Mouse (Mus musculus) MEL-GATA-1-ER (cell line): ENCODE measurements around the gene Gm45521.
A peak's percentile ranks its signal among the peaks of the same experiment; 100 is the strongest.

ENCODE experiments used
- DNase-seq: peaks from one replicate; pipeline ENCODE4 v3.0.0-alpha.2; 2012; ENCODE audit warnings: low read depth; ENCODE audit errors: extremely low read depth

Gm45521 gene

GRCm38 (mm10) chr14:7952610-7953254, 4.4 kb upstream of the Gm45521 start:
- DNase-seq = no peak

- no peak for DNase-seq
These were observed 3.0 kb upstream of the Gm45521 start for GRCm38 (mm10) chr14:7954071-7954471.

- no peak for DNase-seq
These were observed 661 bp upstream of the Gm45521 start for GRCm38 (mm10) chr14:7956427-7956826.

GRCm38 (mm10) chr14:7960616-7961015, 3.5 kb downstream of the Gm45521 start:
- DNase-seq = no peak

- no peak for DNase-seq
These were observed 4.6 kb downstream of the Gm45521 start for GRCm38 (mm10) chr14:7961714-7962113.

- DNase-seq = no peak
These were observed 5.5 kb downstream of the Gm45521 start for GRCm38 (mm10) chr14:7962626-7963025.

GRCm38 (mm10) chr14:7963160-7963559, 6.1 kb downstream of the Gm45521 start:
- DNase-seq = no peak

GRCm38 (mm10) chr14:7964219-7964889, 7.3 kb downstream of the Gm45521 start:
- peak; percentile 26 for DNase-seq

- DNase-seq = no peak
These were observed 14.9 kb downstream of the Gm45521 start for GRCm38 (mm10) chr14:7971889-7972493.

- no peak for DNase-seq
These were observed 17.6 kb downstream of the Gm45521 start for GRCm38 (mm10) chr14:7974643-7975042.

- no peak for DNase-seq
These were observed 18.1 kb downstream of the Gm45521 start for GRCm38 (mm10) chr14:7975177-7975576.

GRCm38 (mm10) chr14:7977471-7977870, 20.4 kb downstream of the Gm45521 start:
- no peak for DNase-seq

- no peak for DNase-seq
These were observed 21.1 kb downstream of the Gm45521 start for GRCm38 (mm10) chr14:7978183-7978582.

GRCm38 (mm10) chr14:7981226-7981625, 24.1 kb downstream of the Gm45521 start:
- no peak for DNase-seq

GRCm38 (mm10) chr14:7986913-7987312, 29.8 kb downstream of the Gm45521 start:
- no peak for DNase-seq

GRCm38 (mm10) chr14:7989371-7989770, 32.3 kb downstream of the Gm45521 start:
- no peak for DNase-seq

GRCm38 (mm10) chr14:7989961-7990360, 32.9 kb downstream of the Gm45521 start:
- no peak for DNase-seq

- no peak for DNase-seq
These were observed 34.2 kb downstream of the Gm45521 start for GRCm38 (mm10) chr14:7991108-7991776.

GRCm38 (mm10) chr14:7992158-7992557, 35.1 kb downstream of the Gm45521 start:
- DNase-seq = no peak

GRCm38 (mm10) chr14:7994271-7994767, 37.2 kb downstream of the Gm45521 start, which contains the start of gene Dnase1l3:
Gene Dnase1l3, minus strand, starts transcription at chr14:7994573.
- no peak for DNase-seq

- DNase-seq = peak; percentile 19
These were observed 40.2 kb downstream of the Gm45521 start for GRCm38 (mm10) chr14:7997255-7997696.

GRCm38 (mm10) chr14:7999030-7999429, 41.9 kb downstream of the Gm45521 start:
- DNase-seq = no peak
